Mouse (Mus musculus): ENCODE data around the gene Kbtbd4. TPM values are rescaled to one million over a fixed set of nuclear protein-coding genes. Genes with fewer than 3 reads are reported as not detected.

The Kbtbd4 gene
- total RNA-seq (2015; ENCODE audit: low replicate concordance) (9.0 and 11.3 TPM in 2 replicates), total RNA-seq (2017; ENCODE audit: low replicate concordance) (6.2 and 8.1 TPM in 2 replicates)

DNA sequence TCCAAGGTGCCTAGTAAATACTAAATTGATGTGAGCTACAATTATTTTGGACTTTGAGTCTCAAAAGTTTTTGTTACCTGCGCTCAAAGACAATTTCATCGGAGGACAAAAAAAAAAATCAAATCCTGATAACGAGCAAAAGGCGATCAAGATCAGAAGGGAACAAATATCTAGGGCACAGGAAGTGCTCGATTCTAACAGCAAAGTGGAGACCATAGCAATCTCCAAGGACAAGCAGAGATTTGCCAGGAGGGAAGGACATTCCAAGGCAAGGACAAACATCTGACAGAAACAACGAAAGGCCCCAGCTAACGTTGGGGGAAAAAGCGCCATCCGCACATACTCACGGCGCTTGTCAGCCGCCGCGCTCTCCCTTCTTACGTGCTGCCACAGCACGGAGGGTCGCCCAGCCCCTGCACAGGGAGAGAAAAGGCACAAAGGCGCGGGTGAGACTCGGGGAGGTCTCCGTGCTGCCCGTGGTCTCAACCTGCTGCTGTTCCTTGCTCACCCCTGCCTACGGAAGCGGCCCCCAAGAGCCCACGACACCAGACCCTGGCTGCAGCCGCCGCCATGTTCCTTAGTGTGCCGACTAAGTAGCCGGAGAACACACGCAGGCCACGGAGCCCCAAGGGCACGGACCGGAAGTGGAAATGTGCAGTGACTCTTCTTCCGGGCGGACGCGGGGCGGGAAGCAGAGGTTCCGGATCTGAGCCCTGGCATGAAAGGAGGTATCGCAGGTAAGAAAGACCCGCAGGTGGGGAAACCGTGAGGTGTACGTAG is at the start of gene Kbtbd4, which contains the start of gene Ndufs3:
TSS of gene Kbtbd4 (plus strand) at position 665 of the 780 bp plus-strand sequence.
TSS of gene Ndufs3 (minus strand) at position 752 of the 780 bp plus-strand sequence.
- ATAC-seq (replicated peaks; ENCODE audit: low FRiP score, poor library complexity, severe bottlenecking) = peak; percentile 99

DNA sequence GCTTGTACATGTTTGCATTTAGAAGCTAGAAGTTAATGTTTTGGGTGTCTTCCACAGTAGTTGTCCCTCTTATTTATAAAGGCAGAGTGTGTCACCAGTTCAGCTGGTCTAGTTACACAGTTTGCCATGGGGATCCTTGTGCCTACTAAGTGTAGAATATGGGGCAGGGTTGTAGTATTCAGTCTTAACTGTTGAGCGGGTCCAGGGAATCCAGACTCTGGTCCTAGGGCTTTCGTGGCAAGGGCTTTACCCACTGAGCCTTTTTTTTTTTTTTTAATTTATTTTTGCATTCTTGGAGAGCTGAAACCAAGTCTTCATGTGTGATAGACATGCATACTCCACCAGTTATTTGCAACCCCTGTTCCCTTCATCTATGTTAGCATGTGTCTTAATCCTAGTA is 43.1 kb upstream of the Kbtbd4 start:
- no peak for ATAC-seq (replicated peaks; ENCODE audit: low FRiP score, poor library complexity, severe bottlenecking)

DNA sequence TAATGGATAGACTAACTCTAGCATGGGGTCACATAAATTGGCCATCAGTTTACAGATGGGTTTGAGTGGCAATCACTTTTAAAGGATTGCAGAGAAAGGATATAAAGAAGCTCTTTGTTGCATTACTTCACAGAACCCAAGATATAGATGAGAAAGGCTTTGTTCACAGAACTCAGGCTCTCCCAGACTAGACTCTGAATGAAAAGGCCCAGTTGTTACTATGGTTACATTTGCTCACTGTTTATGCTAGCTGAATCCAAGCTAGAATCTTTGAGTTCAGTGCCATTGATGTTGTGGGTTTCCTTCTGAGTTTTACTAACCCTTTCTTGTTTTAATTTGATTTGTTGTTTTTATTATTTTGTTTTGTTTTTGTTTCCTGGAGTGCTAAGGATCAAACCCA is 40.4 kb upstream of the Kbtbd4 start:
- ATAC-seq (replicated peaks; ENCODE audit: low FRiP score, poor library complexity, severe bottlenecking) = no peak

DNA sequence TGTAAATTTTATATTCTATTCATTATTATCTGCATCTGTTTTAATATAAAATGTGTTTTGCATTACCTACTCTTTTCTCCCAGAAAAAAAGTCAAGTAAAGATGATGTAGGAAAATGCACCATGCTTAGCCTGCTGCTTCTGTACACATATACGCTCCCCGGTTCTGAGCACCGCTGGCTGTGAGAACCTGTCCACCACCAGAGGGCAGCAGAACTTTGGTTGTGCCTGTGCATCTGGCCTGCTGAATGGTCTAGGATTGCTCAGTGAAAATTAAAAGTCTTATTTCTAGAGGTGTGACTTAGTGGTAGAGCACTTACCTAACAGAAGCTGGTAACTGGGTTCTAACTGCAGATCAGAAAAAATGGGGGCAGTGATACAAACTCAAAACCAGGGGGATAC is 38.0 kb upstream of the Kbtbd4 start:
- ATAC-seq (replicated peaks; ENCODE audit: low FRiP score, poor library complexity, severe bottlenecking) = peak; percentile 73

DNA sequence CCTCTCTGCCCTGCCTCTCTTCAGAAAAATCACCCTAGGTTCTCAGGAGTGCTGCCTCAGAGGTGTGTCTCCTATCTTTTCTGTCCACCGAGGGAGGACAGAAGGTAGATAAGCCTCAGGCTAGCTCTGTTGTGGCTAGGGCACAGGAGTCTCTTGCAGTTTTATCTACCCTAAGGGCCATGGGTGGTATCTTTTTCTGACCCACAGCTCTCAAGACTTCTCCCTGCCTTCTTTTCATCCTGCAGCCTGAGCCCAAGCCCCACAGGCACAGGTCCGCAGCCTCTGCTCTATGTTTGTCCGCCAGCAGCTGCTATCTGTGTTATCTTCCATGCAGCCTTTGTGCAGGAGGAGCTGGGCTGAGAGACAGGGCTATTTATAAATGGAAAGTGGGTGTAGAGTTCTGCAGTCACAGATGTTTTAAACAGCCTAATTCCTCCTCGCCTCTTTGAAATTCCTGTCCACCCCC is 34.4 kb upstream of the Kbtbd4 start:
- peak; percentile 81 for ATAC-seq (replicated peaks; ENCODE audit: low FRiP score, poor library complexity, severe bottlenecking)

DNA sequence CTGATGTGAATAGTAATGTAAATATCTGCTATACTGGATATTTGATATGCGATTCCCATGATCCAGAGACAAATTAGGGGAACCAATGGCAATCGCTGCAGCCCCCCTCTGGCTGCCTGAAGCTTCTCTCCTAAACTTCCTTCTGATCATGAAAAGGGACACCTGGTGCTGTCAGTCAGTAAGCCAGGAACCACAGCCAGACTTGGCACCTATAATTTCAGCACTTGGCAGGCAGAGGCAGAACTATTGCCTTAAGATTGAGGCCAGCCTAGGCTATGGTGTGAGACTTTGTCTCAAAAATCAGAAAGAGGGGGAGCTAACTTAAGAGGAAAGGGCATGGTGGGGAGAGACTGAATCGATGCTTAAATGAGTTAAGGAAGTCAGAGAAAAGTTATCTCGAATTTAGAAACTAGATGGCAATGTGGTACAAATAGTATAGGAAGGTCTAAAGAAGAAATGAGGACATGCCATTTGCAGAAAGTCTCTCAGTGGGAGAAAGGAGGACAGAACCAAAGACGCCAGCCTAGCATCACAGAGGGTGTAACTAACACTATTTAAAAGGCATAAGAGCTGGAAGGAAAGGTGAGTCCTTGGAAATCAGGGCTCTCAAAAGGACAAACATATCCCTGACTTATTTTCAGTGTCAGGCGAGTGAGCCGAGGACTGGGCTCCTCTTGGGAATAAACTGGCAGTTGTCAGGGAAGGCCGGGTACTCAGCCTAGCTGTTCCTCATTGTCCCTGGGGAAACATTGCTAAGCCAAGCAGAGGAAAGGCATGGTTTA is 33.2 kb upstream of the Kbtbd4 start:
- no peak for ATAC-seq (replicated peaks; ENCODE audit: low FRiP score, poor library complexity, severe bottlenecking)

- ATAC-seq (replicated peaks; ENCODE audit: low FRiP score, poor library complexity, severe bottlenecking) = no peak
Observed at GRCm38 (mm10) chr2:90874025-90874424, 30.5 kb upstream of the Kbtbd4 start.

- no peak for ATAC-seq (replicated peaks; ENCODE audit: low FRiP score, poor library complexity, severe bottlenecking)
Observed at GRCm38 (mm10) chr2:90875239-90875638, 29.3 kb upstream of the Kbtbd4 start.

- ATAC-seq (replicated peaks; ENCODE audit: low FRiP score, poor library complexity, severe bottlenecking) = no peak
Observed at GRCm38 (mm10) chr2:90877584-90878259, 26.8 kb upstream of the Kbtbd4 start.

GRCm38 (mm10) chr2:90879419-90879818 is 25.1 kb upstream of the Kbtbd4 start:
- no peak for ATAC-seq (replicated peaks; ENCODE audit: low FRiP score, poor library complexity, severe bottlenecking)

DNA sequence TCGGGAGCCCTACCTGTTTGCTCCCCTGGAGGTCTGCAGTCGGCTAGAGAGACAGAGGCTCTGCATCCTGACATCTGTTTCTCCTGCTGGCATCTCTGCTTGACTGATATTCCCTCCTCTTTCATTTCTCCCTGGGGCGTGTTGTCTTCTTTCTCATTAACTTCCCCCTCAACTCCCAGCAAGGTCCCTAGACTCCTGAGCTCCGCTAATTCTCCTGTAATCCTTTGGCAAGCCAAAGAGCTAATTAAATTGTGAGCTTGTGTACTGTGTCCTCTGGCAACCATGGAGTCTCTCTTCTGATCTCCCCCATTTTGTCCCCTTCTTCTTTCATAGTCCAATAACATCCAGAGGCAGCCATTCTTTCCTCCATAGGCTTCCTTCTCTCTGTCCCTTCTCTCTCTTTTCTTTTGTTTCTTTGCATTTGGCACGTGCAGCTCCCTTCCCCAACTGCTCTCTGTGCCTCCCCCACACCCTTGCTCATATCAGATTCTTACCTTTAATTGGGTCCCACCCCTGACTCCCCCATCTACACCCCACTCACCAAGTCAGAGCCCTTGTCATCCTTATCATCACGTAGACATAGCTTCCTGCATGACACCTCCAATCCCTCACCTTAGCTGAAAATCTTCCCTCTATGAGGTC is 24.3 kb upstream of the Kbtbd4 start:
- no peak for ATAC-seq (replicated peaks; ENCODE audit: low FRiP score, poor library complexity, severe bottlenecking)

DNA sequence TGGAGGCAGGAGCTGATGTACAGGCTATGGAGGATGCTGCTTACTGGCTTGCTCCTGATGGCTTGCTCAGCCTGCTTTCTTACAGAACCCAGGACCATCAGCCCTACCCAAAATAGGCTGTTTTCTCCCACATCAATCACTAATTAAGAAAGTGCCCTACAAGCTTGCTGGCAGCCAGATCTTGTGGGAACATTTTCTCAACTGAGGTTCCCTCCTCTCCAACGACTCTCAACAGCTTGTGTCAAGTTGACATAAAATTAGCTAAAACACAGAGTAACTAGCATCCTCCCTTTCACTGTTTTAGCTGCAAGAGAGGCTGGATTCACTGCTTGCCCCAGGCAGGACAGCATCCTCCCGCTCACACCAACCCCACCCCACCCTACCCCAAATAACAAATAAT is 22.7 kb upstream of the Kbtbd4 start:
- ATAC-seq (replicated peaks; ENCODE audit: low FRiP score, poor library complexity, severe bottlenecking) = no peak

DNA sequence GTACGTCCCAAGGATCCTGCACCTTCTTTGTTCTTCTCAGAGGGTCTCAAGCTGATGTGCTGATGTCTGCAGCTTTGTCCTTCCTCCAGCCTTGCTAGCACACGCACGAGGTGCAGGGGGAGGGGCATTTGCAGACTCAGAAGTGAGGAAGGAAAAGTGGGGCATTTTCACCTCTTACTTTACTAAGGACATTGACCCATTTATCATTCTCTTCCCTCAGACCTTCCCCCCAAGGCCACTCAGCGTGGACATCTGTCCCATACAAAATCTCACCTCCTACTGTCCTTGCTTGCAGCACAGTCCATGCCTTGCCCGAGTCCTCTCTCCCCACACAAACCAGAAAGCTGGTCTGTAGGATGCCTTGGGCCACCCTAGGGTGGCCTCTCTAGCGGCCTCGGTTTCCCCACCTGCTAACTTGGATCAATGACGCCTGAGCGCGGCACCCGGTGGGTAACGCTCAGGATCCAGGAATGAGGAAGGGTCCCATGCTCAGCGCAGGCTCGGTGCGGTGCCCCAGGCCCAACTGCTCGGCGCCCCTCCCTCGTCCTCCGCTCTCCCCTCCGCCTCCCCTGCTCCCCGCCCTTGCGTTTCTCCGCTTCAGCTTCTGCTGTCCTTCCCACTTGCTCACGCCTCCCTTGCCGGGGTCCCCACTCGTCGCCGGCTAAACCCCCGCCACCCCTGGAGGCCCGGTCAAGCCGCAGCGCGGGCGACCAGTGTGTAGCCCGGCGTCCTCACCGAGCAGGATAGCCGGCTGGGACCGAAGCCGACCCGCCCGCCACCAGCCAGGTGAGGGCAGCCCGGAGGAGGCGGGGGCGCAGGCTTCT is 19.1 kb upstream of the Kbtbd4 start, which contains the start of gene C1qtnf4:
TSS of gene C1qtnf4 (plus strand) at position 643 of the 824 bp plus-strand sequence.
- no peak for ATAC-seq (replicated peaks; ENCODE audit: low FRiP score, poor library complexity, severe bottlenecking)

DNA sequence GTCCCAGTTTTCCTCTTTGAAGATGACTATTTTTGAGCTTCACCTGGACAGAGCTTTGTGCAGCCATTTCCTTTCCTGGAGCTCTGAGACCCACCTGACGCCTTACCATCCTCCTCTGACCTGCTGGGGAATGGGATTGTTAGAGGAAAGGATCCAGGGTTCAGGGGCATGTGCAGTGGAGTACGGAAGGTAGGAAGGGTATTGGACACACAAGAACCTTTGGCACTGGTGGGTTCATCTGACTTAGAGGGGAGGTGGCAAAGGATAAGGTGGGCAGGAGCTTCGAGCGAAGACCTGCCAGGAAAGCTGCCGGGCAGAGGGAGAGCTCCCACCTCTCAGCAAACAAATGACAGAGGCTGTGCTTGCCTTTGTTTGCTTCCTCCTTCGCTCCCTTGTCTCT is 18.1 kb upstream of the Kbtbd4 start:
- no peak for ATAC-seq (replicated peaks; ENCODE audit: low FRiP score, poor library complexity, severe bottlenecking)

GRCm38 (mm10) chr2:90887627-90888026 is 16.9 kb upstream of the Kbtbd4 start:
- no peak for ATAC-seq (replicated peaks; ENCODE audit: low FRiP score, poor library complexity, severe bottlenecking)

GRCm38 (mm10) chr2:90889550-90890548 is 14.7 kb upstream of the Kbtbd4 start:
- peak; percentile 72 for ATAC-seq (replicated peaks; ENCODE audit: low FRiP score, poor library complexity, severe bottlenecking)

- ATAC-seq (replicated peaks; ENCODE audit: low FRiP score, poor library complexity, severe bottlenecking) = peak; percentile 89
Observed at GRCm38 (mm10) chr2:90893673-90894298, 10.8 kb upstream of the Kbtbd4 start.
